27 mouse cellular contexts compared by ENCODE assay signal in genomic region chr8:102026956-102027927, GRCm38 (mm10).
DNase-seq lines count a peak whose midpoint lies in the region; ATAC-seq and TF ChIP-seq lines count a peak whose summit lies in the region.
"Had no signal": no experiment of that assay in that cellular context is flagged by ENCODE, and none has a peak within 500 bp of the region (broad histone marks: within the 10 kb centered on the region; RNA-seq: fewer than 3 reads in every experiment).

No protein-coding gene starts in this region.

- no peak overlapping the region for H3K4me2 ChIP-seq in forebrain, embryonic 11.5 days (ENCODE audit: low read depth, low read length, severe bottlenecking)
- no peak overlapping the region for H3K4me2 ChIP-seq in forebrain, embryonic 15.5 days (replicated peaks)
- H3K4me2 ChIP-seq in limb, embryonic 12.5 days, result no peak overlapping the region
- H3K4me2 ChIP-seq: heart, embryonic 15.5 days; hindbrain, embryonic 12.5 days; liver, embryonic 13.5 days; lung, embryonic 14.5 days; midbrain, embryonic 12.5 days; neural tube, embryonic 13.5 days had no signal

- H3K4me3 ChIP-seq in forebrain, embryonic 11.5 days (ENCODE audit: low read depth, low read length), result no peak overlapping the region
- H3K4me3 ChIP-seq in forebrain, embryonic 15.5 days, result no peak overlapping the region
- no peak overlapping the region for H3K4me3 ChIP-seq in limb, embryonic 12.5 days (replicated peaks)
- no peak overlapping the region for H3K4me3 ChIP-seq in gastrocnemius, adult 2 months
- H3K4me3 ChIP-seq: heart, embryonic 10.5 days; heart, embryonic 15.5 days; hindbrain, embryonic 12.5 days; liver, embryonic 13.5 days; midbrain, embryonic 12.5 days; neural tube, embryonic 13.5 days had no signal

- peak; percentile 36; the same call in 1 of the 2 replicates for ATAC-seq in forebrain, embryonic 11.5 days (replicated peaks; ENCODE audit: low FRiP score)
- no peak for ATAC-seq in forebrain, embryonic 15.5 days (replicated peaks)
- peak; percentile 86 for ATAC-seq in limb, embryonic 12.5 days (ENCODE audit: insufficient number of reproducible peaks, insufficient read depth, low FRiP score, low TSS enrichment, low read depth)
- ATAC-seq: CD4-positive, CD25-positive, alpha-beta regulatory T cell, adult 4 months; forebrain, embryonic 16.5 days; intestine, postnatal 0 days had no signal

- intact Hi-C loops in gastrocnemius, adult 2 months (cut with DNase I), result no loop called here

- no peak for DNase-seq in forebrain, embryonic 11.5 days (ENCODE audit: low spot score)
- DNase-seq in fat pad, adult 2 months (ENCODE audit: extremely low read depth, low read depth, low spot score), result peak; percentile 28
- no peak for DNase-seq in right cerebral cortex, postnatal 36 days (ENCODE audit: low spot score in 2 of 2)
- DNase-seq in ovary, adult 18-20 months (ENCODE audit: low spot score), result no peak
- no peak for DNase-seq in gastrocnemius, adult 2 months
- DNase-seq: adrenal gland, postnatal 14 days; cerebellum, adult 11 months; cerebellum, adult 9-11 months; gastrocnemius, postnatal 10 days; kidney, adult 9 months; kidney, postnatal 10 days; layer of hippocampus, postnatal 36 days; left cerebral cortex, postnatal 4 days; liver, embryonic 13.5 days; lung, embryonic 14.5 days; lung, postnatal 14 days; thymus, postnatal 4 days had no signal

- TF ChIP-seq CTCF in gastrocnemius, adult 2 months (IDR thresholded peaks at IDR 0.05), result no peak

- 87% methylated on average over 5 of the region's 5 CpGs for WGBS in forebrain, embryonic 11.5 days
- 92% methylated on average over 5 of the region's 5 CpGs for WGBS in forebrain, embryonic 15.5 days
- 69% methylated on average over 5 of the region's 5 CpGs for WGBS in limb, embryonic 12.5 days

- no peaks in the 10 kb centered on the region for H3K9me3 ChIP-seq in forebrain, embryonic 11.5 days (ENCODE audit: control insufficient read depth, low read length)
- H3K9me3 ChIP-seq in forebrain, embryonic 15.5 days, result no peaks in the 10 kb centered on the region
- H3K9me3 ChIP-seq in limb, embryonic 12.5 days, result no peaks in the 10 kb centered on the region
- H3K9me3 ChIP-seq: heart, embryonic 10.5 days; heart, embryonic 15.5 days; hindbrain, embryonic 12.5 days; liver, embryonic 13.5 days; midbrain, embryonic 12.5 days; neural tube, embryonic 13.5 days had no signal

- no peaks in the 10 kb centered on the region for H3K4me1 ChIP-seq in forebrain, embryonic 11.5 days (replicated peaks; ENCODE audit: control insufficient read depth, insufficient read depth, low read length)
- no peaks in the 10 kb centered on the region for H3K4me1 ChIP-seq in forebrain, embryonic 15.5 days
- no peaks in the 10 kb centered on the region for H3K4me1 ChIP-seq in limb, embryonic 12.5 days (replicated peaks)
- H3K4me1 ChIP-seq: heart, embryonic 10.5 days; heart, embryonic 15.5 days; hindbrain, embryonic 12.5 days; liver, embryonic 13.5 days; midbrain, embryonic 12.5 days; neural tube, embryonic 13.5 days had no signal

- no peaks in the 10 kb centered on the region for H3K36me3 ChIP-seq in forebrain, embryonic 11.5 days (ENCODE audit: control insufficient read depth, insufficient read depth, low read length)
- no peaks in the 10 kb centered on the region for H3K36me3 ChIP-seq in forebrain, embryonic 15.5 days
- no peaks in the 10 kb centered on the region for H3K36me3 ChIP-seq in limb, embryonic 12.5 days
- H3K36me3 ChIP-seq: heart, embryonic 10.5 days; heart, embryonic 15.5 days; hindbrain, embryonic 12.5 days; liver, embryonic 13.5 days; midbrain, embryonic 12.5 days; neural tube, embryonic 13.5 days had no signal

- no peak overlapping the region for H3K27ac ChIP-seq in forebrain, embryonic 11.5 days (ENCODE audit: low read depth, low read length)
- H3K27ac ChIP-seq in forebrain, embryonic 15.5 days (replicated peaks), result no peak overlapping the region
- H3K27ac ChIP-seq in limb, embryonic 12.5 days, result no peak overlapping the region
- H3K27ac ChIP-seq in gastrocnemius, adult 2 months, result no peak overlapping the region
- H3K27ac ChIP-seq: heart, embryonic 10.5 days; heart, embryonic 15.5 days; hindbrain, embryonic 12.5 days; liver, embryonic 13.5 days; midbrain, embryonic 12.5 days; neural tube, embryonic 13.5 days had no signal

- no peaks in the 10 kb centered on the region for H3K27me3 ChIP-seq in forebrain, embryonic 11.5 days (ENCODE audit: control insufficient read depth, insufficient read depth, low read length)
- no peaks in the 10 kb centered on the region for H3K27me3 ChIP-seq in forebrain, embryonic 15.5 days
- no peaks in the 10 kb centered on the region for H3K27me3 ChIP-seq in limb, embryonic 12.5 days
- H3K27me3 ChIP-seq: heart, embryonic 15.5 days; hindbrain, embryonic 12.5 days; liver, embryonic 13.5 days; midbrain, embryonic 12.5 days; neural tube, embryonic 13.5 days had no signal

- no peak overlapping the region for H3K9ac ChIP-seq in forebrain, embryonic 11.5 days (ENCODE audit: low read length)
- no peak overlapping the region for H3K9ac ChIP-seq in forebrain, embryonic 15.5 days (replicated peaks)
- no peak overlapping the region for H3K9ac ChIP-seq in limb, embryonic 12.5 days (replicated peaks)
- H3K9ac ChIP-seq: heart, embryonic 15.5 days; hindbrain, embryonic 12.5 days; liver, embryonic 13.5 days; lung, embryonic 14.5 days; midbrain, embryonic 12.5 days; neural tube, embryonic 13.5 days had no signal
